Mouse (Mus musculus) testis, postnatal 14 days (tissue): ENCODE results near the gene Gpc1.

Experiments used
- DNase-seq: peaks from one replicate; pipeline ENCODE4 v3.0.0; 2021; ENCODE audit warnings: low spot score

The Gpc1 gene

DNA sequence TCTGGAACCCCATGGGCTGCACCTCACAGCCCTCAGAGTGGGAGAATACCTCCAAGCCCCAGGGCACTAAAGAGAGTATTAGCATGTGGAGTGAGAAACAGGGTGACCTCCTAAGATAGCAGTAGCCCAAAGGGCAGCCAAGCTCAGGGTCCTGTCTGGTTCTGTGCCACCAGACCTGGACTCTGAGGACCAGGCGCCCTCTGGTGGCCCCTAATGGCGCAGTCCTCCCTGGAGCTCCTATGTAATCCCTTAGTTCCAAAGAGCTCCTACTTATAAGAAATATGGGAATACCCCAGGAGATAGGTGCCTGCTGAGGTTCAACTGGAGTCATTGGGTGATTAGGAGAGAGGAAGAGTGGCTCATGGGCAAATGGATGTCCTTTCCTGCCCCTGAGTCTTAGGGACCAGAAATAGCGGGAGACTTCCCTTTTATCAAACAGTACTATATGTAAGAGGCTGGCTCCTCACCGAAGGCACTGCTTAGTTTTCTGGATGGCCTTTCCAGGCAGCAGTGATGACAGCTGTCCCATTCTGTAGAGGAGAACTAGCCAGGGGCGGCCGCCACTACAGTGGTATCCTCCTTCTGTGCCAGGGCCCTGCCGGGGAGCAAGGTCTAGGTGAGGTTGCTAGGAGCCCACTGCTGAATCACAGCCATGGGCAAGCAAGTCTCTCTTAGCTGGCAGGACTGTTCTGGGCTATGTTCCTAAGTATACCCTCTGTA is 2.7 kb downstream of the Gpc1 start:
- peak; percentile 54 for DNase-seq

DNA sequence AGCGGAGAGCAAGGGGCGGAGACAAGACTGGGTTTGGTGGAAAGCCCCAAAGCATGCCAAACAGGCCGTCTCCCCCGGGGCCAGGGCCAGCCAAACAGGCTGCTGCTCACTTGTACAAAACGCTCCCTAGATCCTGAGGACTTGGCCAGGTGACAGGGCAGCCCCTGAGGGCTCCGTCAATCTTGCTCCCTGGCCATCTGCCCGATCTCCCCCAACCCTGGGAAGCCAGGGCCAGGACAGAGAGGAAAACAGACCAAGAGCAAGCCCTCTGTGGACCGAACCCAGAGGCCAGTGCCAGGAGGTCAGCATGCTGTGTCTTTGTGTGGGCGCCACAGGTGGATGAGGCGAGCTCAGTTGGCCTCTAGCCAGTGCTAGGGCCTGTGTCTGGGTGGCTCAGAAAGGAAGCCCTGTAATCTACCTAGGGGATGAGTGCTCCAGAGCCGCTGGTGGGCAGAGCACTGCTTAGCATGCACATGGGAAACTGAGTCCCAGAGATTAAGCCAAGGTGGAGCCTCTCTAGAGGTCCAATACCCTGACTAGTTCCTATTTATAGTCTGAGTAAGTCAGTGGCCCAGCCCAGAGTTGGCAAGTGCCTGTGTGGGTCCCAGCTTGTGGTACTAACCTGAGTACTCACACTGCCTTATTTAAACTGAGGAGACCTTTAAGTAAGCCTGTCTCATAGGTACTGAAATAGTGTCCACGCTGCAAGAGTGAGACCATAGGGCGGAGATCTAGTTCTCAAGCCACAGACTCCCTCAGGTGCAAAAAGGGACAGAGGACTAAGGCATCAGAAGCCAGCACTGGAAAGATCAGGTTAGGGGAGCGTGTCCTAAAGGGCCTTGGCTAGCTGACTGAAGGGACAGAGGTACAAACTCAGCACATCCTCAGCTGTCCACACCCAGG is 6.7 kb downstream of the Gpc1 start:
- peak; percentile 53 for DNase-seq

DNA sequence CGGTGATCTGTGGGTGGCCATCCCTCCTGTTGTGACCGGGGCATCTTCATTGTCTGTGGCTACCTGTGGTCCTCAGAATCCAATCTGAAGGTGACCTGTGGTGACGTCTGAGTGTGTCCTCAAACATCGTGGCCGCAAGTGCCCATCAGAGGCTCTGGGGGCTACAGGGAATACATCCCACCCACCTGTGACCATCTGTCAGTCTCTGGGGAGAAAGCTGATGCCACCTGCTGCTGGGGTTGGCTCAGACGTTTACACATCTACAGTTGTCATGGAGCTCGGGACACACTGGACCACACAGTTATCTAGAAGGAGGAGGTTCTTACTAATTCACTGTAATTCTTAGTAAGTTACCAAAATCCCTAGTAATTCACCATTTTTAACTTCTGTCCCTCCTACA is 7.8 kb downstream of the Gpc1 start:
- DNase-seq: no peak

DNA sequence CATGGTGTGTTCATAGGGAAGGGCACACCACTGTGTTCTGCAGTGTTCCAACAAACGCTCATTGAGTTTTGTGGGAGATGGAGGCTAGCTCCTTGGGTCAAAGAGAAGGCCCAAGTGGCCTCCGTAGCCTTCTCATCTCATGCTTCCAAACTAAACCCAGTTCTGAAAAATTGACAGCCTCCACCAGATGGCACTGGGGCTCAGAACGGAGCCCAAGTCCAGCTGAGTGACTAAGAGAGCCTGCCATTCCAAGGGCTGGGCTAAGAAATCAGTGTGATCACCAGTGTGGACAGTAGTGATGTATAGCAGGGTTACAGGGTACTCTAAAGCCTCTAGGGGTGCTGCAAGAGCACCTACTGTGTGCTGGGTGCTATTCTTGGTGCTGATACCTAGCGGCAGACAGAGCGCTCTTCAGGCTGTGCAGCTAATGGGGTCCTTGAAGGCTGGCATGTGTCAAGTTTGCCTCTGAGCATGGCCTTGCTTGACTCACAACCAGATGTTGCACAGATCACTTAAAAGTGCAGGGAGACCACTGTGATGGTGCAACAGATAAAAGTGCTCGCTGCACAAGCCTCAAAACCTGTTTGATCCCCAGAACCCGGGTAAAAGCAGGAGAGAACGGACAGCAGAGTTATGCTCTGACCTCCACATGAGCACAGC is 8.9 kb downstream of the Gpc1 start:
- DNase-seq: no peak

DNA sequence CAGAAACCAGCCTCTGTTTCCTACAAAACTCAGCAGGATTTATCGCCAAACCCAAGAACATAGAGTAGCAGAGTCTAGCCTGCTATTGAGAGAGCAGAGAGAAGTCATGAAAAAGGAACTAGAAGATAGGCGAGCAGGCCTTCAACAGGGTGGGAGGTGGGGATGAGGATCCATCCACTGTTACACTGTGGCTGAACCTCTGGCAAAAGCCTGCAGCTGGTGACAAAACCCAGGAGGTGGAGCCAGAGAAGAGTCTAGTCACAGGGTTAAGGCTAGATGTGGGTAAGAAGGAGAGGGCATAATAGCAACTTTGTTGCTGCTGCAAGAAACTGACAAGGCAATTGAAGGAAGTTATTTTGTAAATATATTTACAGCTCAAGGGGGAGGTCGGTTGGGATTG is 10.0 kb downstream of the Gpc1 start:
- DNase-seq: peak; percentile 73

DNA sequence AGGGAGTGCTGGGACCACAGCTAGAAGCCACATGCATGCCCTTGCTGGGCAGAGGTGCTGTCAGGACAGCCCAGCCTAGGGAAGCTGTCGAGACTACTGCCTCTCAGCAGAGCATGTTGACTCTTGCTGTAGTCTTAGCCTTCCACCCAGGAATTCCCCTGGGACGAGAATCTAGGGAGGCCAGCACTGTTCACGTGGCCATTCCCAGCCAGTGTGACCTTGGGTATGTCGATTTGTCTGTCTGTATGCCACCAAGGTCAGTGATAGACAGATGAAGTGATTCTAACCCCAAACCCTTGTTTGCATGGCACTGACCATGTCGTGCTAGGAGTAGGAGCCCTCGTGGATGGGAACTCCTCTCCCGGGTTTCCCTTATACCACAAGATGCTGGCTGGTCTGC is 14.4 kb downstream of the Gpc1 start:
- no peak for DNase-seq

DNA sequence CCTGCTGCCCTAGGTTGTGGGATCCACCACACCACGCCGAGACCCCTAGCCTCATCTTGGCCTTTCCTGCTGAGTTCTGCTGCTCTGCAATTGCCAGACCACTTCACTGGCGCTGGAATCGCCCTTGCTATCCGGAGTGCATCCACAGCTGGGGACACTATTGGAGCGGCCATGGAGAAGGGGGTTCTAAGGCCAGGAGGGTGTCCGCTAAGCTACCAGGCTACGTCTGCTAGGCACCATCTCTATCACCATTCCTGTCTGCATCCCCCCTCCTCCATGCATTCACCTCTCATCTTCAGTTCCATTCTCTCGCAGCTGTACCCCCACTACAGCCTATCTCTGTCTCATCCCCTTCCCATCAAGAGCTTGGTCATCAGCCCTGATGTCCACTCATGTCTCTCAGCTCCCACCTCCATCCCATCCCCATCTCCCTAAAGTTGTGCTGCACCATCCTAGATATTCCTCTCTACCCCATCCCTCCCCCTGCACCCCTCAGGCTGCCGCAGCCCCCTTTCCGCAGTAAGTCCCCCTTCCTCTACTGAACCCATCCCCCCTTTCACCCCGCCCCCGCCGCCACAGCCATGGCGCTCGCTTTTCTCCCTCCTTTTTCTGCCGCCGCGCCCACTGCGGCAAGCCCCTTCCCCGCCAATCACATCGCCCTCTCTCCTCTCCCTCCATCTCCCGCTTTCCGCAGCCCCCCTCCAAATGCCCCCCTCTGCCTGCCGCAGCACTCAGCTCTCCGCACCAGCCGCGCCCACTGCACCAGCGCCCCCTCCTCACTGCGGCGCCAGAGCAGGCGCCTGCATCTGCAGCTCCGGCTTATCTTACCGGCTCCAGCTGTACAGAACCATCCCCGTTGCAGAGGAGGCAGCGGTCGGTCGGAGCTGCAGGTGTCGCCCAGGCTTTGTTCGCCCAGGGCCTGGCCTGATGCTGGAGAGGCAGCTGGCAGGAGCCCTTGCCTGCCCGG is 16.7 kb downstream of the Gpc1 start:
- no peak for DNase-seq

DNA sequence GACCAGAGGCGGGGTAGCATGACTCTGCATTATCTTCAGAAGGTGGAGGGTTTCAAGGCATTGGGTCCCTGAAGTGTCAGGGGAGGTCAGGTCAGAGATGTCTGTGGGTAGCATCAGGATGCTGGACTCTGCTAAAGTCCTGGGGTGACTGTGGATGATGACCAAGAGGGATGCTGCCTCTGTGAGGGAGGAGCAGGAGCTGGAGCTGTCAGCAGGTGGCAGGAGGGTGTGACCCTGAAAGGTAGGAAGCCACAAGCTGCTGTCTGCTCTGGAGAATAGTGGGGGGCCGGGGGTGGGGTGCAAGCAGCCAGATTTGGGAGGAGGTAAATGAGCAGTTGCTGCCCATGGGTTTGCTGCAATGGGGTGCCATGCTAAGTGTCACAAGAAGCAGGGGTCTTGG is 18.0 kb downstream of the Gpc1 start:
- DNase-seq: no peak

DNA sequence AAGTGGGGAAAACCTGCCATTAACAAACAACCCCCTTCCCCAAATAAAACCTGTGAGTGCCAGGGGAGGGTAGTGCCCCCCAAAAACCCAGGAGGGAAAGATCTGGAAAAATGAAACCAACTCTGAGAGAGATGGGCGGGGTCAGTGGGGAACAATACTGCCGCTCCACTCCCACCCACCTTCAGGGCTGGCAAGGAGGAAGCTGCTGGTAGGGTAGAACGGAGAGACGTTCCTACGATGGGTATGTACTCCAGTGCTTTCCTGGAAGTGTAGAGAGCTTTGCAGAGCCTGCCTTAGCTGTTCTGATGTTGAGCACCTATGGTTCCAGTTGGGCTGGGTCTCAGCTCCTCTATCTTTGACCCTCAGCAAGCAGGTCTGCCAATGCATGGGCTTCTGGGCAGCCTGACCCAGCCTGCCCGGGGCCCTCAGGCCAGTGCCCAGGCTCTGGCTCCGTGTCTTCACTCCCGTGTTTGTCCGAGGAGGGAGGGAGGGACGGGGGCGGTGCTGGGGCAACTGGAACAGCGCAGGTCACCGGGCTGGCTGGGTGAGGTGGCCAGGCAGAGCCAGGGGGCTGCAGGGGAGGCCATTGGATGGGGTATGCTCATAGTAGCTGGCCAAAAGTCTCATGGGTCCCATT is 18.6 kb downstream of the Gpc1 start:
- no peak for DNase-seq

DNA sequence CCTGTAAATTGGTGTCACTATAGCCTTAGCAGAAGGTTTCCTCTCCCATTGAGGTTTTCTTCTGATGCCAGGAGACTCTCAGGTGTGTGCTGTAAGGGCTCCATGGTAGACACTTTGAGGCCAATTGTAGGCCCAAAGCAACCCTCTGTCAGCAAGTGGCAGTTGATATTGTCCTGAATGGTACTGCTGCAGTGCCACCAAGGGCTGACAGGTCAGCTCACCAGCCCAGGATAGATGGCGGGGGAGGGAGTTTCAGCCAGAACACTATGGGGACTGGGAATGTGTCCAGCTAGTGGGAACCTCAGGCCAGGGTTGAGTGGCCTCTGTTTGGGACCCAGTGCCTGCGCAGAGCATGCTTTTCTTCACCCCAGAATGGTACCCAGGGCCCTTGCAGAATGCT is 21.0 kb downstream of the Gpc1 start:
- no peak for DNase-seq

DNA sequence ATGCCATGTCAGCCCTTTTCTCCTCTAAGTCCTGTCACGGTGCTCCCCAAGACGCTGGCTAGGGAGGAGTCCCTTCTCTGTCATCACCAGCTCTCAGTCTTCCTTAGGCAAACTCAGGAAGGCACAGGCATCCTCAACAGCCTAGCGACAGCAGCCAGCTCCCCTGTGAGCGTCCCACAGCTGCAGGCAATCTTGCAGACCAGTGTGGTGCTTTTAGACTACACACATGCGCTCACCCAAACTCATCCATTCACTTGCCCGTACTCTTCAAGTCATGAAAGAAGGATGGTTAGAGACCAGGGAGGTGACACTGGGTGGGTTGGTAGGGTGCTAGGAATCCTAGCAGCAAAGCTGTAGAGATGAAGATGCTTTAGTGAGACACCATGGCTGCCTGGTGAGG is 30.1 kb downstream of the Gpc1 start:
- no peak for DNase-seq

DNA sequence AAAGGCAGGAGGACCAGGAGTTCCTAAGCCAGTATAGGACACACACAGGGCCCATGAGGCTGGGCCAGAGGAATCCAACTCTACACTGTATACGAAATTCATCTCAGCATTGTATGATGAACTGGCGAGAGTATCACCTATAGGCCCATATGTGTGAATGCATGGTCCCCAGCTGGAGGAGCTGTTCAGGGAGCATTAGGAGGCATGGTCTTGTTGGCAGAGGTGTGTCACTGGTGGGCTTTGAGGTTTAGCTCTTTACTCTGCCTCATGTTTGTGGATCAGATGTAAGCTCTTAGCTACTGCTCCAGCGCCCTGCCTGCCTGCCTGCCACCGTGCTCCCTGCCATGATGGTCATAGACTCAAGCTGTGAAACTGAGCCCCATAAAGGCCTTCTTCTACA is 31.8 kb downstream of the Gpc1 start:
- no peak for DNase-seq

DNA sequence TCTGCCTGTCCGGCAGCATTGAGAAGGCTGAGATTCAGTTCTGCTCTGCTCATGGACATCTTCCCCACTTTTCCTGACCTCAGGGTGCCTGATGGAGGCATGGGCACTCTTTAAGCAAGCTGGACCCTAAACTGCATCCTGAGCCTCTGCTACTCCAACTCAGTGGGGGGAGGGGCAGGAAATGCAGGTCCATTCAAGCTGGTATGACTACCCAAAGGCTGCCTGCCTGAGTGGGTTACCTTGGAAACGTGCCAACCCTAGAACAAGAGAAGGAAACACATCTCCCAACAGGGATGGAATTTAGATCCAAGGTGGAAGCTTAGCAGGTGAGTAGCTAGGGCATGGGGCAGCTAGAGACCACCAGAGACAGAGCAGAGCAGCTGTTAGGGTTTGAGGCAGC is 34.7 kb downstream of the Gpc1 start:
- no peak for DNase-seq

DNA sequence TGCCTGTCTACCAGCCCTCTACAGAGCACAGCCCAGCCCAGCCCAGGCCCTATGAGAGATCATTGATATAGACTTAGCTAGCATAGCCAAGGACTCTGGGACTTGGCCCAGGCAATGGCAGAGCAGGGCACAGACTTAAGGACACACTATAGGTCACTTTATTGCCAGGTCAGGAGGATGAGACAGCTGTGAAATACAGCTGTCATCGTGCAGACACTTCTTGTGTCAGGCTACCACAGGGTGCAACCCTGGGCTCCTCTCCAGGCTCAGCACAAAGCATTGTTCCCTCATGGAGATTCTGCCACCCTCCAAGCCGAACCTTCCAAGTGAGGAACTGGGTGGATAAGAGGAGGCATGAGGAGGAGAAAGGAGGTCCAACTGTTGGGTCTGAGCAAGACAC is 38.5 kb downstream of the Gpc1 start:
- no peak for DNase-seq

DNA sequence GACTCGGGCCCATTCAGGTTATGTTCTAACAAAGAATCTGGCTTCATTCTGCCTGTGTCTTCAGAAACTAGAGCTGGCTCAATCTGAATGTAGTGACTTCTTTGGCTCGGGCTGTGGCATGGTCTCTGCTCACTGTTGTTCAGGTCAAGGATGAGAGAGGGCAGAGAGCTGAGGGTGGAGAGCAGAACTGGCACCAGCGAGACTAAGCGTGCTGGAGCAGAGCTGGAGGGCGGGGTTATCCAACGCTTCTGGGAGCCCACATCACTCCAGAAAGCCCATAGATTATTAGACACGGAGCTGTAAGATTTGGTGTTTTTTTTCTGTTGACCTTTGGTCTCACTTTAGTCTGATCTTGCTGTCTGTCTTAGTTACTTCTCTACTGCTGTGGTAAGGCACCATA is 41.2 kb downstream of the Gpc1 start:
- no peak for DNase-seq

DNA sequence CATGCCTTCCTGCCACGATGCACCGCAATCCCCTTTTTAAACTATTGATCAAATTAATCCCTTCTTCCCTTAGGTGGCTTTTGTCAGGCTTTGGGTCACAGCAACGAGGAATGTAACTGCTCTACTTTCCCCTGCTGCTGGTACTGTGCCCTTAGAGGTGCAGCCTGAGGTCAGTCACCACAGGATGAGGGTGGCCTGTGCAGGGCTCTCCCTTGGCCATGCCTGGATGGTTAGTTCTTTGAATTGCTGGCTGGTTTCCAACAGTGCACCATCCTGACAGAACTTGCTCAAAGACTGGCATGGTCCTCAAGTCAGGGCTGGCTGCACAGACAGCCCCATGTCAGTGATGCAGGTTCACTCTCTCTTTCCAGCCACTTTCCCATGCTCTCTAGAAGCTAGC is 42.6 kb downstream of the Gpc1 start:
- no peak for DNase-seq

DNA sequence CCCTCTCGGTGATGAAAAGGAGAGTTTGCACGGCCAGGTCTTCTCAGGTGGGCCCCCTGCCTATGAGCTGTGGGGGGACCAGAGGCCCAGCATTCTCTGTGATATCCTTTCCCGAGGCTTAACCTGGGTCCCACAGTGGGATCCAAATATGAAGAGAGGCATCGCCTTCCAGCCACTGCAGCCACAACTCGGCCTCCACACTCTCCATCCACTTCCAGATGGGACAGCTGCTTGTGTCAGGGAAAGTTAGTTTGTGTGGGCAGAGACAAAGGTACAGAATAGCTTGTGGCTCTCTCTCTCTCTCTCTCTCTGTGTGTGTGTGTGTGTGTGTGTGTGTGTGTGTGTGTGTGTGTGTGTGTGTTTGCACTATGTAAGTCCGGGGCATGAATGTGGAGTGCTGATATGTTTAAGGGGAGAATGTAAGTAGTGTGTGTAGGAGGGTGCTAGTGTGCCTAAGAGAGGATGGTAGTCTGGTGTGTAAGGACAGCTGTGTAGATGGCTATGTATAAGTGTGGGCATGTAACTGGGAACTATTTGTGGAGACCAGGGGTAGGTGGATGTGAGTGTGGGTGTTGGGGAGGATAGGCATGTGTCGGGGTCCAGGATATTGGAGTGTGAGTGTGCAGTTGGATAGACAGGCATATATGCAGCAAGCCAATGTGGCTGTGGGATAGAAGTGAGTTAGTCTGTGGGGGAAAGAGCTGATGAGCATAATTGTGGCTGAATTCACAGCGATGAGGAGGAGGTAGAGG is 44.1 kb downstream of the Gpc1 start:
- DNase-seq: no peak

DNA sequence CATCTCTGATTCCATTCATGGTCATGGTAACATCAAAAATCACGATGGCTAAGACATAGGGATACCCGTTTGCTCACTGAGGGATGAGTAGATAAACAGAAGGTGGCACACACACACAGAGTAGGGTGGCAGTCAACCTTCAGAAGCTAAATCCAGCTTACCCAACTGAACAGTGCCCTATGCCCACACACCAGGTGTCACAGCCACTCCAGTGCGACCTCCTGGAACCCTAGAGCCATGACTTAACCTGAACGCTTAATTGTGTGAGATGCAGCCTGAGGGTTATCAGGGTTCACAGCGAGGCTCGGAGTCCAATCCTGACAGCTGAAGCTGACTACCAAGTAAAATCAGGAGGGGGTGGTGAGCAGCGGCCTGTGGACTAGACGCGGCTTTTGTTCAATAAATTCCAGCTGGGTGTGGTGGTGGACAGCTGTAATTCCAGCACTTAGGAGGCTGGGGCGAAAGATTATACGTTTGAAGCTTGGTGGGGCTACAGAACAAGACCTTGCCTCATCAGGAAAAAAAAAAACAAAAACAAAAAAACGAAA is 46.1 kb downstream of the Gpc1 start:
- no peak for DNase-seq

DNA sequence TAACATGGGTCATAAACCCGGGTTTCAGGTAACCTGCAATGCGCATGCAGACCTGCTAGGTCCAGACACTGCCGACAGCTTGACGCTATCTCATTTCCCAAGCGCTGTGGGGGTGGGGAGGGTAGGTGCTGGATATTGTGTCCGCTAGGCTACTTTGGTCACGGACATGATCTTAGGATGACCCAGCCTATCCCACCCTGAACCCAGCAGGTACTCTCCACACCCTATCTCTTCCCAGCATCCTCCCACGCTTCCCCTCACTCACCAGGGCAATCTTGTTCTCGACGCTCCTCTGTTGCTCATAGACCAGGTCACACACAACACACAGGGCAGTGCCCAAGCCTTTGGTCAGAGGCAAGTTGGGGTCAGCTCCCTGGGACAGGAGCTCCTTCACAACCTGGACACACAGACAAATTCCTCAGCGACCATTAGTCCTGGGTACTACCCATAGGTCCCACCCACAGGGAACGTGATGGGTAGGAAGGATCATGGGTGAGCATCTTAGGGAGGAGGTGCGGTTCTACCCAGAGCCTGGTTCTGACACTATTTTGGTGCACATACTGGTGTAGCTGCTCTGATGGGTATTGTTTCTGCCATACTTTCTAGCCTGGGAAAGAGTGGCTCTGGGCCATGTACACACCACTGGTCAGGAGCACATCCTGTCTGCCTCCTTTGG is 46.8 kb downstream of the Gpc1 start:
- DNase-seq: no peak

DNA sequence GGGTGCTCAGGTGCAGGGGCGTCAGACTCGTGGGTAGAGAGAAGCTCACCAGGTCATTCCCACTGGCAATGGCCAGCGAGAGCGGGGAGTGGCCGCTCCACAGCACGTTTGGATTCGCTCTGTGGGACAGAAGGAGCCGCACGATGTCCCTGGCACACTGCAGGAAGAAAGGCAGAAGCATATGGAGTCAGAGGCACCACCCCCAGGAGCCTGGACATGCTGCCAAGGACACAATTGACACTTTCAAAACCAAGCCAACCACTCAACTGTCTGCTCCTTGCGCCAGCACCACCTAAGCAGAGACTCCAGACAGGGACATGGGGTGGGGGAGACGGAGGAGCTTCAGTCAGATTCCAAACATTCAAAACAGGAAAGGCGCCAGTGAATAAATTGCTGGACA is 47.8 kb downstream of the Gpc1 start:
- no peak for DNase-seq
